Mouse (Mus musculus) urinary bladder, postnatal 36 days (tissue): Measurements from ENCODE around the gene Aven.
"Not testable (repeated sequence)": the region's sequence is repeated elsewhere in the genome, so short reads cannot be mapped to it uniquely, and the experiment has no call there.

Experiments
- DNase-seq, 2 experiments: peaks; one replicate each; pipeline ENCODE4 v3.0.0; 2022; ENCODE audit warnings: low spot score in 2 of 2, mixed read lengths in 1 of 2

Aven gene

DNA sequence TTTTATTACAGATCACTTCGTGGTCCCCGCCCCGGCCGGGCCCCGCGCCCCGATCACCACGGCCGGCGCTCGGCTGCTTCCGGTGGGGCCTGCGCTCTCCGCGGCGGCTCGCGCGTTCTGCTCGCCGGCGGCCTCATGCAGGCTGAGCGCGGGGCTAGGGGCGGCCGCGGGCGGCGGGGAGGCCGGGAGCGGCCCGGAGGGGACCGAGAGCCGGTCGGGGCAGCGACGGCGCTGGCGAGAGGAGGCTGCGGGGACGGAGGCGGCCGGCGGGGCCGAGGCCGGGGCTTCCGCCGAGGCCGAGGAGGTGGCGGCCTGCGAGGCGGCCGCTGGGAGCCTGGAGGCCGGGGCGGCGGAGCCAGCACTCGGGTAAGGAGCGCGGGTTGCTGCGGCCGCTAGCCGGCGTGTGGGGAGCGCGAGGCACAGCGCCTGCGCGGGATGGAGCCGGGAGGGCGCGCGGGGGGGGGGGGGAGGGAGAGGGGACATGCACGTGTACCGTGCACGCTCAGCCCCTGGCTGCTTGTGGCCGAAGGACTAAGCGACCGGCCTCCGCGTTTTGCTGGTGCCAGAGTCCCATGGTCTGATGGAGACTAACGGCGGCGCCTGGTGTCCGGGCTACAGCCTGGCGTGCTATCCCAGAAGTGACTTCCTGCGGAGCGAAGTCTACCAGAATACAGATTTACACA, at the start of gene Aven:
Gene Aven, plus strand, starts transcription at position 109 of the 683 bp plus-strand sequence.
- DNase-seq = peak; percentile 71 to 80

DNA sequence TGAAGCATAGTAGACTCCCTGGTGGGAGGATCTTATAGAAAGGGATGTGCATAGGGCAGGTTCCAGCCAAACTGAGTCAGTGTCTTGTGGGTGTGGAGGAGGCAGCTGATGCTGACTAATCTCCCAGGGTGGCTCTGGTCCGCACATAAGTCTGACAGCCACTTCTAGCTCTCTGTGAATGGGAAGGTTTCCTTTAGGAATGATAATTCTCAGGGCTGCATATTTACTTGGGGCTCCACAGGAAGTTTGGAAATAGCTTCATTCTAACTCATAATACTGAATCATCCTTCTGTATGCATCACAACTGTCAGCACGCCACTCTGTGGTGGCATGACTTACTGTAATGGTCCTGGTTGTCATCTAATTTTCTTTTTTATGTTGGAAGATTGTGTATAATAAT, 49.3 kb upstream of the Aven start:
- DNase-seq = no peak

DNA sequence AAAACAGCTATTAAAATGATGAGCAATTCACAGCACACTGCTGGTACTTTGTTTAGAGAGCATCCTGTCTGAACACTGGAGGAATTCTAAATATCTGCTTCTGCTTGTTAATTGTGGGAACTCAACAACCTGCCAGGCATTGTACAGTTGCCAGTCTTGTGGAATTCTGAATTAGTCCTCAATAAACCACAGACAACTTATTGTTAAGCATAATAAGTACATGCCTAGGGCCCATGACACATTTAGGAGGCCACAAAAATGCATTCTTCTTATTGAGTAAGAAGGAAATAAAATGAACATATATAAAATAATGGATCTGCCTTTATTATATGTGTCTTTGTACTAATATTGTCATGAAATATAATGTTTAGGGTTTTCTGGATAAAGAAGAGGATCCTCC, 47.3 kb upstream of the Aven start:
- no peak for DNase-seq

DNA sequence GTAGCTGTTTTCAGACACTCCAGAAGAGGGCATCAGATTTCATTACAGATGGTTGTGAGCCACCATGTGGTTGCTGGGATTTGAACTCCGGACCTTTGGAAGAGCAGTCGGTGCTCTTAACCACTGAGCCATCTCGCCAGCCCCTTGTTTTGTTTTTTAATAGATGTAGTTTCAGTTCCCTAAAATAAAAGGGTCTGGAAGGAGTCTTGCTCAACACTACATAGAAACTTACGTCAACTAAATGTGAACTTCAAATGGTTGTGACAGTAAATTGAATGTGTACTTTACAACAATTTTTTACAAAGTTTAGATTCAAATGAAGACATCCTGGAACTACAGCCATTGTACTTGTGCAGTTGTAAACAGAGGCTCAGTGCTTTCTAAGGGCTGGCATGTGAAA, 44.7 kb upstream of the Aven start:
- DNase-seq = not testable (repeated sequence)

DNA sequence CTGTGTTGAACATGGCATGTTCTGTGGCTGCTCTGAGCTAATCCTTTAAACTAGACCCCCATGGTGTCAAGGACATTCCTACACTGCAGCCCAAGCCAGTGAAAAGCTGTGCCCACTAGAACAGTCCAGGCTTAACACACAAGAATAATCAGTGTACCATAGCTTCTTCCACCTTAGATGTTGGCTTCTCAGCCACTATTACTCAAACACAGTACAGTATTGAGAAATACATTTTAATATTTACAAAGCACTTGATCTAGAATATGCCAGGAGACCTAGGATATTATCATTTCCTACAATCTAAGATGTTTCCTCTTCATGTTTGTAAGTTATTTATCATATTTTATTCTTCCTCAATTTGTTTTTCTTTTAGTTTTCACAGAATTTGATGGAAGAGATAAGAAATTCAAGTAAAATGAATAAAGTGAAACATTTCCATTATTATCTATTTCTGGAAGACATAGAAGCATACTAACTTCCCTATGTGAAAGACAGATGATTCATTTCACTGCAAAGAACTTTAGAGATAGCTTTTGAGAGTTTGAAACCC, 44.2 kb upstream of the Aven start:
- DNase-seq = no peak

DNA sequence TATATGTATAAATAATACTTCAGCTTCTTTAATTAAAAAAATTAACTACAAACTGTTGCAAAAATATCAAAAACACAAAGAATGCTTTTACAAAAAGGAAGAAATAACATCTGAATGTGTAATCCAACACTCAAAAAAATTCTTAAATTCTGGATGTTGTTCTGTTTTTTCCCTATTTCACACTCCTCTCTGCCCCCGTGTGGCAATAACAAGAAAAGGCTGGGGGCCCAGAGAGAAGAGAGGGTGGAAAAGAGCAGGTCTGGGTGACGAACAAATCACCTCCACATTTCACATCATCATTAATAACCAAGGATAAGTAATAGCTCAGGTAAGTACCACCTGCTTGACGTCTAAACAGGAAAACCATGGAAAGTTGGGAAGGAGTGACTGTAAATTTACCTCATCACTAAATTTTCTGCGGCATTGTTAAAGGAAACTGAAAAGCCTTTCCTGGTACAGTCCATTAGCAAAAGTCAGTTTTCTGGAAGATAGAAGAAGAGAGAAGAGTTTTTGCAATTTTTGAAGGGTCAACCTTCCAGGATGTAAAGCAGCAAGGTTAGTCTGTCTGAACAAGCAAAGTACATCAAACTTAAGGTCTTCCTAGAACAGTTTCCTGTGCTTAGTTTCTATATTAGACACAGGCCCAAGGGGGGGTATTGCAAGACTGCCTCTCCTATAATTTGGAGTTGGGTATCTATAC, 43.0 kb upstream of the Aven start:
- no peak for DNase-seq

DNA sequence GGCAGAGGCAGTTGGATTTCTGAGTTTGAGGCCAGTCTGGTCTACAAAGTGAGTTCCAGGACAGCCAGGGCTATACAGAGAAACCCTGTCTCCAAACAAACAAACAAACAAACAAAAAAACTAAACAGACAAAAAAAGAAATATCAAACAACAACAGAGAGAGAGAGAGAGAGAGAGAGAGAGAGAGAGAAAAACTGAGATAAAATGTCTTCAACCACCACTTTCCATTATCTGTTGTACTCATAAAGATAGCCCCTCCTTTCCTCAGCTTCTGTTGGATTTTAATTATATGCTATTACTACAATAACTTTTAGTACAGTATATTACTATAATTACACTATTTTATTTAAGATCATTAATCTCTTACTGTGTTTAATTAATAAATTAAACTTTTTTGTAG, 40.3 kb upstream of the Aven start:
- not testable (repeated sequence) for DNase-seq

DNA sequence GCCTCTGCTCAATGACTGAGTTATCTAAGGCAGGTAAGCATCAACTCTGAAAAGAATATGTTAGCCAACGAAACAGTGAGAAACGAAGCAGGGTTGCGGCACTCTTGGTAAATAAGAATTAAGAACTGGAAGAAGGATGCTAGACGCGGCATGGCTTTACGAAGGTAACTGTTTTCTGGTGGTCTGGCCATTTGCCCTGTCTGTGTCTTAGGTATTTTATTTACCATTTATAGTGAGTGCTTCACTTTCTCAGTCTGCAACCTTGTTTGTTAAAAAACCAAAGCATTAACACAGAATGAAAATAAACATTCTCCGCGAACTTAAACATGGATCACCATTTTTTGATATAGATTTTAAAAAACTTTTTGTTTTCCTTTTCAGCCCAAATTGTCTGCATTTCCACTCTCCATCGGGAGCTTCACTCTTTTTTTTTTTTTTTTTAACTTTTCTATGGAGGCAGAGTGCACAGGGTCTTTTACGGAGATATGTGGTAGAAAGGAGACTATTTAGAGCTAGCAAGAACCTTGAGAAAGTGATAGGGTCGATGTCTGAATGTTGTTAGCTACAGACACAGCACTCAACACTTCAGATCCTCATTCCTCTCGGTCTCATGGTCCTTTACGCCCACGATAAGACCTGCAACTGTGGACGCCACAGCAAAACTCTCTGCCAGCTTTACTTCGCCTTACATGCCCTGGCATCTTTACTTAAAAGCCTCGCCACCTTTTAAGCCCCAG, 38.5 kb upstream of the Aven start:
- DNase-seq = no peak

DNA sequence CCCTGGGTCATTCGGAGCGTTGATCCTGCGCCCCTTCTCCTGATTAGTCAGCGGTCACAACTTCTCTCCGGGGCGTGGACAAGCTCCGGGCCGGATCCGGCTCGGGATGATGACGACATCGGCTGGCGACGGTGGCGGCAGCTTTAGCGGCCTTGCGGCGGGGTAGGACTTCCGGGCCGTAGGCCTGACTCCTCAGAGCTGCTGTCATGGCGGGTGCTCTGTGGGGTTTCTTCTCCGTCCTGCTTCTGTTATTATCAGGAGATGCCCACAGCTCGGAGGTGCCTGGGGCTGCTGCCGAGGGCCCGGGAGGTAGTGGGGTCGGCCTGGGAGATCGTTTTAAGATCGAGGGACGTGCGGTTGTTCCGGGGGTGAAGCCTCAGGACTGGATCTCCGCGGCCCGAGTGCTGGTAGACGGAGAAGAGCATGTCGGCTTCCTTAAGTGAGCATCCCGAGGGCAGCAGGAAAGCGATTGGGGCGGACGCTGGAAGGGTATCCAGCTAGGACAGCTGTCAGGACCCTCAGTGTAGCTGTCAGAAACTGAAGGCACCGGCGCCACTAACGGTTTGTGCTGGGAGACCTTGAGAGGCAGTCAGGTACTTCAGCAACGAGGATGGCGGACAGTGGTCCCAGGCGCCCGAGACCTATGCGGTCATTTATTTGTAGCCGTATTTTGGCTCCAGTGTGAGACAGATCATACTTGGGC, 37.8 kb upstream of the Aven start, which contains the start of gene Emc7:
Gene Emc7, plus strand, starts transcription at position 136 of the 703 bp plus-strand sequence.
- DNase-seq = peak; percentile 97 to 99

DNA sequence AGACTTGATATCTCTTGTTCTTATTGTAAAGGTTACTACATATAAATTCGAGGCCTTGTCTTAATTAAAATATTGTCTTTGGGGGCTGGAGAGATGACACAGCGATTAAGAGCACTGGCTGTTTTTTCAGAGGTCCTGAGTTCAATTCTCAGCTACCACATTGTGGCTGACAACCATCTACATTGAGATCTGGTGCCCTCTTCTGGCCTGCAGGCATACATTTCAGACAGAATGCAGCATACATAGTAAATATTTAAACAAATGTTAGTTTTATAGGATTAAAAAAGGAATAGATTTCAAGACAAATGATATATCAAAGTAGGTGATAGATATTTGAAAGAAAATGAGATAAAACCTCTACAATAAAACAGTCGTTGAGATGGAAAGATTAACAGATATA, 32.2 kb upstream of the Aven start:
- DNase-seq = no peak

DNA sequence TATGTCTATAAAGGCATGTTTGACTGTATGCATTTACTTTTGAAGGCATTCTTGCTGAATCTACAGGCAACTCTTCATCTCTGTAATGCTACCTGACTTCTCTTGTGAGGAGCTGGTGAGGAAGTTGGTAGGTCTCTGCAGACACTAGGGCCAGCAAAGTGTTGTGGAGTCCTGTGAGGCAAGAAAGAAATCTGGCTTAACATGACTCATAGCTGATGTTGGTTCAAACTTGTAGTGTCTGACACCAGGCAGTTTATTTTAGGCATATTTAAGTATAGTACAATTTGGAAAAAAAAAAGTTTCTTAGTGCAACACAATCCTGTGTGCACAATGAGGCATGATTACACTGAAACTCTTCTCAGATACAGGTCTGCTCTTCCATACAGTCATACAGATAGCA, 23.2 kb upstream of the Aven start:
- no peak for DNase-seq

DNA sequence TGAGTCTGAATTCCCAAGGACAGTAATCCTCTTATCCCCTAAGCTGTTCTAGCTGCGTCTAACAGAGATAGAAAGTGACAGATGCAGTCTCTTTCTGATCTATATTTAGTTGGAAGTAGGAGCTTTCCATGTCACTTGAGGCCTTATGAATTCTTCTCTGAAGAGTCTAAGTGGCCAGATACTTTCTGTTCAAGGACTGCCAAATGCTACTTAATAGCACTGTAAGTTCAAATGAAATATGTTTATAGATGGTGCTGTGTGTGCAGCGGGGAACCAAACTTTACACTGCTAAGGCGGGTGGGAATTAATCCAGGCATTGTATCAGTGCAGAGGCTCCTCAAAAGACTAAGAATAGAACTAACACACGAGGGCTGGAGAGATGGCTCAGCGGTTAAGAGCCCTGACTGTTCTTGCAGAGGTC, 21.8 kb upstream of the Aven start:
- DNase-seq = no peak

DNA sequence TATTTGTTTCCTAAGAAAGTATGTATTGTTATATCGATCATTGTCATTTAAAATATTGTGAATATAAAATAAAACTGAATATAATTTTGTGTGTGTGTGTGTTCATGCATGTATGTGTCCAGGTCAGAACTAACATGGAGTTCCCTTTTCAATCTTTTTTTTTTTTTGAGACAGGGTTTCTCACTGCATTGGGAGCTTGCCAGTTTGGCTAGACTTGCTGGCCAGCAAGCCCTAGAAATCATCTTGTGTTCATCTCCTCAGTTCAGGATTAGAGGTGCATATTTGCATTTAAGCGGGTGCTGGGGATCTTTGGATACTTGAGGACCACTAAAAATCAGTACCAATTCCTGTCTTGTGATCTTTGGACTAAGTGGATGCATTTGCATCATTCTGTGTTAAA, 20.7 kb upstream of the Aven start:
- no peak for DNase-seq

DNA sequence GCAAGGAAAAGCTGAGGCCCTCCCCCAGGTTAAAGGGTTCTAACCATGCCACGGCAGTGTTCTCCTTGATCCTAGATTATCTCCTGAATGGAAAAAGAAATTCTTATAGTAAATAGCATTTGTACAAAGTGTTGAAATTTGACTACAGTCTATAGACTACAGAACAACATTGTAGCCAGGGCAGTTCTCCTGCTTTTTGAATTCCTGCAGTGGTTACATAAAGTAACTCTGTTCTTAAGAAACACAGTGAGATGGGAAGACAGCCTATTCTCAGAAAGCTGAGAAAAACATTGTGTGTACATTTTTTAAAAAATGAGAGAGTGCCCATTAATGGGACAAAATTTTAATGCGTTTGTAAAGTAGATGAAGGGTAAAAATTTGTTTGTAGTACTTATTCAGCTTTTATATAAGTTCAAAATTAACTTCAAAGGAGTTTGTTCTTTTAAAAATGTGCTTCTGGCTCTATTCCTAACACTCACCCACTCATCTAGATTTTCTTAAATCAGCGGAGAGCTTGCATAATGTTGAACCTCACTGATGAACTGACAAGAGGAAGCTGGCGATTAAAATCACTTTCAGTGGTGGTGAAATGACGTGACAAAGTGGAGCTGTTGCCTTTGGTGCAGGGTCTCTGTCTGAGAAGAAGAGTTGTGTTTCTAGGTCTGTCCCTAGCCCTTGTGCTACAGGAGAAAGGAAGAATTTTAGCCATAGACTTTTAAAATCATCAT, 17.6 kb upstream of the Aven start:
- DNase-seq = no peak

DNA sequence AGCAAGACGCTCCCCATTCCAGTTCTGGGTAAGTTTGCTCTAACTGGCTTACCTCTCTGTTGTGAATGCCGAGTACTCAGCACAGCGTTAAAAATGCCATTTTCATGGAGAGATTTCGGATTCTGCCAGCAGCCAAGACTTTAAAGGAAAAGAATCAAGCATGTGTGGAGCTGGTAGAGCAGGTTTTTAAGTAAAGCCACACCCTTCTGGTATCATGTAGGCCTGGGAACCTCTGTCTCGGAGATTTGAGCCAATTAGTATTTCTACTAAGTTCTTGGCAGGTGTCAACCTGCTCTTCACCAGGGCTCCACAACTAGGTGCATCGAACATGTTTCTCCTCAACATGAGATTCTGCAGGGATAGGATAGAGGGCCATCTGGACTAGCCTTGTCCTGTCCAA, 16.2 kb upstream of the Aven start:
- DNase-seq = peak in 1 of 2 experiments; percentile 11

DNA sequence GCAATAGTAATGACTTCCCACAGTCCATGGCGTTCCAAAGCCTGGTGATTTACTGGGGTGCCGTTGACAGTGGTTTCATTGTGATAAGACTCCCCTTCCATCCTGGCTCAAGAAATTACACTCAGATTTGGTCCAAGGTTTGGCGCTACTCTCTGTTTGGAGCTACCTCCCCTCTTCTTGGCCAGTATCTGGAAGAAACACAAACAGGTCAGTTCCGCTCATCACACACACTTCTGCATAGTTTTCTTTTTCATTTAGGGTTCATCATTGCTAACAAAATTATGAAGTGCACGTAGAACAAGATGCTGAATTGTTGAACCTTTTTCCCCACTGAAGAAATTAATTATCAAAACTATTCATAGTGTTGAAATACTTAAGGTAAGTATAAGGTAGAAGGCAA, 12.1 kb upstream of the Aven start, which contains the start of gene Chrm5:
Gene Chrm5, minus strand, starts transcription at position 101 of the 400 bp plus-strand sequence.
- no peak for DNase-seq

DNA sequence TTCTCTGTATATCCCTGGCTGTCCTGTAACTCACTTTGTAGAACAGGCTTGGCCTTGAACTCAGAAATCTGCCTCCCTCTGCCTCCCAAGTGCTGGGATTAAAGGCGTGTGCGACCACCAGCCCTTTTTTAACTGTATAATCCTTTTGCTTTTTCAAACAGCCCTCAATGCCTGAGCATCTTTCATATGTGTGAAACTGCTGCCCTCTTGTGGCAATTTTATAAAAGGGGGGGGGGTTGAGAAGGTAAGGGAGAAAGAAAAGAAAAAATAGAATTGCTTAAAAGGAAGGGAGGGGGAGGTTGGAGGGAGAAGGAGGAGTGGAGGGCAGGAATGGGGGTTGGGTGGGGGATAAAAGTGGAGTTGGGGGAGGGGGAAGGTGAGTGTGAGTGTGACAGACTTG, 11.2 kb upstream of the Aven start:
- no peak for DNase-seq

DNA sequence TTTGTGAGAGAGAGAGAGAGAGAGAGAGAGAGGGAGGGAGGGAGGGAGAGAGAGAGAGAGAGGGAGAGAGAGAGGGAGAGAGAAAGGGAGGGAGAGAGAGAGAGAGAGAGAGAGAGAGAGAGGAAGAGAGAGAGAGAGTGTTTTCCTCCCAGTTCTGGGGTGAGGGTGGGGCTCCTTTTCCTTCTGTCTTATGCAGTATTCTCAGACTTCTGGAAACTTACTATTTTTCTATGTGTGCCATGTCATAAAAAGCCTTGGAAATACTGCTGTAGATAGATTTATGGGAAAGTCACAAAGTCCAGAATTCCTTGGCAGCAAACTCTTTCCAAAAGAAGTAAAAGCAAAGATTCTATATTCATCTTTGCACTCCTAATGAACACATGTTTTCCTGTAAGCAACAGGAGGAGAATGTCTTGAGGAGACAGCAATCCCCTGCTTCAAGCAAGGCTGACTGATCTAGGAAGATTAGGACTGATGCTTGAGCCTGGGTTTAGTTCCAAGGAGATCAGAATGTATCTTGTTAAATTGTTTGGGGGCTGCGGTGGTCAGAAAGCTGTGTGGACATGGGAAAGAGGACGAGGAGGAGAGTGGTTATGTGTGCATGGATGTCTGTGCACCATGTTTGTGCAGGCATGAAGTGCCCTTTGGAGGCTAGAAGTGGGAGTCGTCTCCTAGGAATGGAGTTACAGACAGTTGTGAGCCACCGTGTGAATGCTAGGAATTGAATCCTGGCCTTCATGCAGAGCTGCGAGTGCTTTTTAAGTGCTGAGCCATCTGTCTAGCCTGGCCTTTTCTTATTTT, 10.0 kb upstream of the Aven start:
- DNase-seq = no peak

DNA sequence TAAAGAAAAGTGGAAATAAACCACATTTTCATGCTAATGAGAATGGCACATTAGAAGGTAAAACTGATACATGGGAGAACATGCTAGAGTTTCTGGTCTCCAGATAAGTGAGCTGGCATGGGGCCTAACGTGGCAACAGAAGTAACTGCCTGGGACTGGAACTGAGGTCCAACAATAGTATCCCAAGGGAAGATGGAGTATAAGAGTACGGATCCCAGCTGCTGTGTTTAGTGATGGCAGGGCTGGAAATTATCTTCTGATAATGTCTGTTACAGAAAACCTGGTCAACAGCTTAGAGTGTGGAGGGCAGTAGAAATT, 9.5 kb upstream of the Aven start:
- DNase-seq = no peak

DNA sequence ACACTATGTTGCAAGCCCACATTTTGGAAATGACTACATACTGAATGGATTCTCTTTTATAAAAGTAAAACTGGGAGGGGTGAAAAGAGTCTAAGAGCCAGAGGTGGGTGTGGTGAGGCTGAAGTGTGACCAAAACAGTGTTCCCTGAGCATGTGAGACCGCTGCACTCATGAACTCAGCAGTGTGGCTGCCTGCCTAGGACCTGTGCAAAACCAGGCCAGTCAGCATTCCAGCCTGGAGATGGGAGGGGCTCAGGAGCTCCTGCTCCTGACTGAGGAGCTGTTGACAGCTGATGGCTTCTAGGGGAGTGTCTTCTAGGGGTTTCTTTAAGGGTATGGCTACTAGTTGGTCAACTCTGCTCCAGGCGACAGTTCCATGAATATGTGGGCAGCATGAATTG, 7.9 kb upstream of the Aven start:
- no peak for DNase-seq
